Mouse (Mus musculus): ENCODE results near the gene Ube2e2. TPM values are rescaled to one million over a fixed set of nuclear protein-coding genes. Genes with fewer than 3 reads are reported as not detected.
"Not testable (repeated sequence)": the region's sequence is repeated elsewhere in the genome, so short reads cannot be mapped to it uniquely, and the experiment has no call there.

Ube2e2 gene
- total and polyA plus RNA-seq, 3 experiments, result 0.16 TPM; not detected in 2

DNA sequence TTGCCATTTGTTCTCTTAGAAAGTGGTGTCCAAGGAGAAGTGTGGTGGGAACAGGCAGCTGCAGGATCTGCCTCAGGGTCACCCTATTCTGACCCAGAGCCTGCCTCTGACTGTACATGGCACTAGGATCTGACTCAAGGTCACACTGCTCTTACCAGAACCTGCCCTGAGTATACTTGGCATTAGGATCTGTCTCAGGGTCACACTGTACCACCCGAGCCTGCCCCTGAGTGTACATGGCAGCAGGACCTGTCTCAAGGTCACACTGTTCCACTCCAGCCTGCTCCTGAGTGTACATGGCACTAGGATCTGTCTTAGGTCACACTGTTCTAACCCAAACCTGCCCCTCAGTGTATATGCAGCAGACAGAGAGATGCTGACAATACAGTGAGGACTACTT, 177.1 kb downstream of the Ube2e2 start:
- TF ChIP-seq POLR2AphosphoS5 (IDR thresholded peaks at IDR 0.05; ENCODE audit: insufficient replicate concordance, low read depth, low read length) (no peak), CTCF (IDR thresholded peaks at IDR 0.05; ENCODE audit: low read depth, low read length) (no peak), GATA2 (IDR thresholded peaks at IDR 0.05; ENCODE audit: borderline replicate concordance, low read depth, low read length) (no peak), TAL1 (conservative IDR thresholded peaks at IDR 0.05; ENCODE audit: low read depth, low read length) (no peak), GATA1 (IDR thresholded peaks at IDR 0.05; ENCODE audit: borderline replicate concordance, low read length) (no peak)
- no peak for DNase-seq (ENCODE audit: low spot score)
- Histone ChIP-seq H3K4me3 (ENCODE audit: low read depth, low read length) (no peak overlapping the region), H3K4me1 (ENCODE audit: insufficient read depth, low read depth, low read length) (no peaks in the 10 kb centered on the region), H3K27me3 (ENCODE audit: insufficient read depth, low read length) (no peaks in the 10 kb centered on the region), H3K9me3 (replicated peaks) (no peaks in the 10 kb centered on the region), H3K36me3 (replicated peaks) (no peaks in the 10 kb centered on the region)
- ATAC-seq (ENCODE audit: extremely low read depth, insufficient number of reproducible peaks, low FRiP score, poor library complexity, severe bottlenecking), result no peak; the same call in 1 of the 2 replicates

DNA sequence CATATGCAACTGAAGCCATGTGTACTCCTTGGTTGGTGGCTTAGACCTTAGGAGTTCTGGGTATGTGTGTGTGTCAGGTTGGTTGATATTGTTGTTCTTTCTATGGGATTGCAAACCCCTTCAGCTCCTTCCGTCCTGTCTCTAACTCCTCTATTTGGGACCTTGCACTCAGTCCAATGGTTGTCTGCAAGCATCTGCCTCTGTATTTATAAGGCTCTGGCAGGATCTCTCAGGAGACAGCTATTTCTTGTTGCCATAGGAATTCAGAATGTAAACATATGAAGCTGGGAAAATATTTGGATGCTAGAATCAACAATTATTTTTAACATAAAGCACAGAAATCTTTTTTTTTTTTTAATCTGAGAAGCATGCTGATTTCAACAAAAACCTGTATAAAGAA, 178.5 kb downstream of the Ube2e2 start:
- ATAC-seq (ENCODE audit: extremely low read depth, insufficient number of reproducible peaks, low FRiP score, poor library complexity, severe bottlenecking) (no peak), DNase-seq (ENCODE audit: low spot score) (no peak)
- Histone ChIP-seq H3K4me1 (ENCODE audit: insufficient read depth, low read depth, low read length) (no peaks in the 10 kb centered on the region), H3K4me3 (ENCODE audit: low read depth, low read length) (no peak overlapping the region), H3K27me3 (ENCODE audit: insufficient read depth, low read length) (no peaks in the 10 kb centered on the region), H3K36me3 (replicated peaks) (no peaks in the 10 kb centered on the region), H3K9me3 (replicated peaks) (no peaks in the 10 kb centered on the region)
- TF ChIP-seq TAL1 (conservative IDR thresholded peaks at IDR 0.05; ENCODE audit: low read depth, low read length) (no peak), CTCF (IDR thresholded peaks at IDR 0.05; ENCODE audit: low read depth, low read length) (no peak), GATA2 (IDR thresholded peaks at IDR 0.05; ENCODE audit: borderline replicate concordance, low read depth, low read length) (no peak), GATA1 (IDR thresholded peaks at IDR 0.05; ENCODE audit: borderline replicate concordance, low read length) (no peak), POLR2AphosphoS5 (IDR thresholded peaks at IDR 0.05; ENCODE audit: insufficient replicate concordance, low read depth, low read length) (no peak)

DNA sequence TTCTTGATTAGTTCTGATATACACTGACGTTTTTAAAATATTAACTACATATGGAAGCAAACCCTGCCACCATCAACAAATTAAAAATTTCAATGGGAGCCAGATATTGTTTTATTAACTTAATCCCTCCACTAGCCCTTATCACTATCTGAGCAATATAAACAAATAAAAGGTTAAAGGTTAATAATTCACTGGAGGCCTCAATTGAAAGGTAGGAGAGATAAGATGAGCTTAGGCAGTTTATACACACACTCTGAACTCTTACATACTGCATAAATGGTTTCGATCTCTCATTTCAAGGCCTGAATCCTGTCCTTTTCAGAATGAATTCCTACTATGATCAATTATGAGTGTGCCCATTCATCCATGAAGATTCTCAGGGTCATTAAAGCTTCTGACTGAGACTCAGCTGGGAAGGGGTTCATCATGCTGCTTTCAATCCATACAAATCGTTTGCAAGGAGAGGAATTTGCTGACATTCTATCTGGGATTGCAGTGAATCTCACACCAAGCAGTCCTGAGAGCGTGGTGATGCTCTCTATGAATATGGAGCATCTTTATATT, 196.3 kb downstream of the Ube2e2 start:
- no peak for ATAC-seq (ENCODE audit: extremely low read depth, insufficient number of reproducible peaks, low FRiP score, poor library complexity, severe bottlenecking)
- TF ChIP-seq GATA2 (IDR thresholded peaks at IDR 0.05; ENCODE audit: borderline replicate concordance, low read depth, low read length) (no peak), GATA1 (IDR thresholded peaks at IDR 0.05; ENCODE audit: borderline replicate concordance, low read length) (no peak), CTCF (IDR thresholded peaks at IDR 0.05; ENCODE audit: low read depth, low read length) (no peak), POLR2AphosphoS5 (IDR thresholded peaks at IDR 0.05; ENCODE audit: insufficient replicate concordance, low read depth, low read length) (no peak), TAL1 (conservative IDR thresholded peaks at IDR 0.05; ENCODE audit: low read depth, low read length) (no peak)
- no peak for DNase-seq (ENCODE audit: low spot score)
- Histone ChIP-seq H3K4me3 (ENCODE audit: low read depth, low read length) (no peak overlapping the region), H3K36me3 (replicated peaks) (no peaks in the 10 kb centered on the region), H3K9me3 (replicated peaks) (no peaks in the 10 kb centered on the region), H3K27me3 (ENCODE audit: insufficient read depth, low read length) (no peaks in the 10 kb centered on the region), H3K4me1 (ENCODE audit: insufficient read depth, low read depth, low read length) (no peaks in the 10 kb centered on the region)

DNA sequence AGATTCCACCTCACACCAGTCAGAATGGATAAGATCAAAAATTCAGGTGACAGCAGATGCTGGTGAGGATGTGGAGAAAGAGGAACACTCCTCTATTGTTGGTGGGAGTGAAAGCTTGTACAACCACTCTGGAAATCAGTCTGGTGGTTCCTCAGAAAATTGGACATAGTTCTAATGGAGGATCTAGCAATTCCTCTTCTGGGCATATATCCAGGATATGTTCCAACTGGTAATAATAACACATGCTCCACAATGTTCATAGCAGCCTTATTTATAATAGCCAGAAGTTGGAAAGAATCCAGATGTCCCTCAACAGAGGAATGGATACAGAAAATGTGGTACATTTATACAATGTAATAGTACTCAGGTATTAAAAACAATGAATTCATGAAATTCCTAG, 197.6 kb downstream of the Ube2e2 start:
- H3K36me3 ChIP-seq (replicated peaks); H3K27me3 ChIP-seq (ENCODE audit: insufficient read depth, low read length); ATAC-seq (ENCODE audit: extremely low read depth, insufficient number of reproducible peaks, low FRiP score, poor library complexity, severe bottlenecking); DNase-seq (ENCODE audit: low spot score); H3K4me1 ChIP-seq (ENCODE audit: insufficient read depth, low read depth, low read length); H3K4me3 ChIP-seq (ENCODE audit: low read depth, low read length); H3K9me3 ChIP-seq (replicated peaks): not testable (repeated sequence)

DNA sequence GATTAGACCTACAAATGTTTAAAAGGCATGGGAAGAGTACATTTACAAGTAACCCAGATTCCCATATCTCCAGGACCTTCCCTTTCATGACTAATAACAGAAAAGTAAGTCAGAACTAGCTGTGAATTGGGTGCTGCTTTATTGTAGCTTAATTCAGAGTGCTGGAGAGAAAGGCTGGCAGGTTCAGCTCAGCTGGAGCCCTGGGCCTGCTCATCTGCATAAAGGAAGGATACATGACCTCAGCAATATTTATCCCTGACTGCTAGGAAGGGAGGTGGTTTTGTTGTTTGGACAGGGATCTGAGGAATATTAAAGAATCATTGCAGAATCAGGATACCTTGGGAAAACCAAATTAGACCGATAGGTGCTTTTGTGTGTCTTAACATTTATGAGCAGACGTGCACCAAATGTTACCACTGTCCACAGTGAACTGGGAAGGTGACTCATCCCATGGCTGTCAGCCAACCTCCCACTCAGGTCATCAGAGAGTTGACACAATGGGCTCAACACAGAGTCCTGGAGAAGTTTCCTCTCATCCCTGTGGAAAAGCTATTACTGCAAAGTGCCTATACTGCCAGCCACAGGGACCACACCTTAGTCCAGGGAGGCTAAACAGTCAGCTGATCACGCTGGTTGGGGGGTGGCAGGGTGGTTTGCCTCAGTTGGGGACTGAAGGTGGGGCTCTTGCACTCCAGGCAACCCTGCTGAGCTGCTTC, 215.8 kb downstream of the Ube2e2 start:
- Histone ChIP-seq H3K27me3 (ENCODE audit: insufficient read depth, low read length) (no peaks in the 10 kb centered on the region), H3K9me3 (replicated peaks) (no peaks in the 10 kb centered on the region), H3K4me1 (ENCODE audit: insufficient read depth, low read depth, low read length) (no peaks in the 10 kb centered on the region), H3K4me3 (ENCODE audit: low read depth, low read length) (no peak overlapping the region), H3K36me3 (replicated peaks) (no peaks in the 10 kb centered on the region)
- ATAC-seq (ENCODE audit: extremely low read depth, insufficient number of reproducible peaks, low FRiP score, poor library complexity, severe bottlenecking) (no peak), DNase-seq (ENCODE audit: low spot score) (no peak)
- TF ChIP-seq GATA2 (IDR thresholded peaks at IDR 0.05; ENCODE audit: borderline replicate concordance, low read depth, low read length), result no peak
- no peak for TF ChIP-seq POLR2AphosphoS5 (IDR thresholded peaks at IDR 0.05; ENCODE audit: insufficient replicate concordance, low read depth, low read length)
- no peak for TF ChIP-seq GATA1 (IDR thresholded peaks at IDR 0.05; ENCODE audit: borderline replicate concordance, low read length)
- TF ChIP-seq CTCF (IDR thresholded peaks at IDR 0.05; ENCODE audit: low read depth, low read length), result no peak
- TF ChIP-seq TAL1 (conservative IDR thresholded peaks at IDR 0.05; ENCODE audit: low read depth, low read length), result no peak

DNA sequence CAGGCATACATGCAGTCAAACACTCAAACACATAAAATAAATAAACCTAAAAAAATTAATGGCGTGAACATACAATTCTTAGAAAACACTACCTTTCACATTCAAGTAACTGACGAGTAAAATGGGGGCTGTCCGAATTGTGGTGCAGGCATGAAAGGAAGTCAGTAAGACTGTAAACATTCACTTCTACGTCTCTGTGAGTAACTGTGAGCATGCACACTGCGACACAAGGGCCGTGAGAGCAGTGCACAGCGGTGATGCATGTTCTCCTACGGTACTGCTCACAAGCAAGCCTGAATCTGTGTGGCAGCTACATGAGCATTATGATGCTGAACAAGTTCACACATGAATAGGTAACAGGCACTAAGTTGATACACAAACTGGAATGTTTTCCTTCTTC, 223.4 kb downstream of the Ube2e2 start:
- Histone ChIP-seq H3K4me1 (ENCODE audit: insufficient read depth, low read depth, low read length) (no peaks in the 10 kb centered on the region), H3K9me3 (replicated peaks) (no peaks in the 10 kb centered on the region), H3K36me3 (replicated peaks) (no peaks in the 10 kb centered on the region), H3K27me3 (ENCODE audit: insufficient read depth, low read length) (no peaks in the 10 kb centered on the region), H3K4me3 (ENCODE audit: low read depth, low read length) (no peak overlapping the region)
- no peak for TF ChIP-seq TAL1 (conservative IDR thresholded peaks at IDR 0.05; ENCODE audit: low read depth, low read length)
- no peak for TF ChIP-seq CTCF (IDR thresholded peaks at IDR 0.05; ENCODE audit: low read depth, low read length)
- TF ChIP-seq GATA1 (IDR thresholded peaks at IDR 0.05; ENCODE audit: borderline replicate concordance, low read length), result no peak
- no peak for TF ChIP-seq POLR2AphosphoS5 (IDR thresholded peaks at IDR 0.05; ENCODE audit: insufficient replicate concordance, low read depth, low read length)
- TF ChIP-seq GATA2 (IDR thresholded peaks at IDR 0.05; ENCODE audit: borderline replicate concordance, low read depth, low read length), result no peak
- ATAC-seq (ENCODE audit: extremely low read depth, insufficient number of reproducible peaks, low FRiP score, poor library complexity, severe bottlenecking) (no peak), DNase-seq (ENCODE audit: low spot score) (no peak)

Data from G1E (cell line).